Mouse (Mus musculus) ES-Bruce4 (cell line): ENCODE measurements around the gene Herc6. TPM values are rescaled to one million over a fixed set of nuclear protein-coding genes. Genes with fewer than 3 reads are reported as not detected.

Experiments used
- H3K27ac ChIP-seq: 2 replicates; pipeline ENCODE4 v1.5.1; 2012; ENCODE audit warnings: low read length, inconsistent platforms; ENCODE audit not compliant: insufficient read depth
- H3K27me3 ChIP-seq: 2 replicates; pipeline ENCODE4 v1.6.1; 2012; ENCODE audit warnings: mild to moderate bottlenecking, low read length, inconsistent platforms; ENCODE audit not compliant: control insufficient read depth, poor library complexity, insufficient read depth, severe bottlenecking
- H3K36me3 ChIP-seq: 2 replicates; pipeline ENCODE4 v1.6.1; 2012; ENCODE audit warnings: inconsistent platforms, mild to moderate bottlenecking, low read length, moderate library complexity; ENCODE audit not compliant: control insufficient read depth, poor library complexity, insufficient read depth, severe bottlenecking
- H3K4me1 ChIP-seq: one replicate; pipeline ENCODE4 v1.8.1; 2011; ENCODE audit warnings: low read length; ENCODE audit not compliant: control insufficient read depth, insufficient read depth
- H3K4me3 ChIP-seq: 2 replicates; pipeline ENCODE4 v1.5.1; 2011; ENCODE audit warnings: low read depth, mild to moderate bottlenecking, low read length
- H3K9ac ChIP-seq: 2 replicates; pipeline ENCODE4 v1.6.1; 2012; ENCODE audit warnings: low read depth, mild to moderate bottlenecking, inconsistent platforms; ENCODE audit not compliant: poor library complexity, severe bottlenecking
- H3K9me3 ChIP-seq: replicated peaks from 2 replicates; pipeline ENCODE4 v1.6.1; 2012; ENCODE audit warnings: mild to moderate bottlenecking, low read length, inconsistent platforms; ENCODE audit not compliant: control insufficient read depth, poor library complexity, insufficient read depth, severe bottlenecking
- CTCF ChIP-seq: IDR thresholded peaks from one replicate; pipeline ENCODE4 v1.8.1; 2011; ENCODE audit warnings: low read depth, low read length
- EP300 ChIP-seq: IDR thresholded peaks from 2 replicates; pipeline ENCODE4 v1.6.1; 2011; ENCODE audit warnings: low read depth, low read length; ENCODE audit not compliant: insufficient read depth
- POLR2A ChIP-seq: IDR thresholded peaks from one replicate; pipeline ENCODE4 v1.8.1; 2011; ENCODE audit warnings: low read length; ENCODE audit not compliant: insufficient read depth
- polyA plus RNA-seq: library from polyadenylated mRNA; stranded (reverse); fragments of >200 nt; gene quantifications from 2 replicates; pipeline ENCODE4 v1.2.4, GENCODE M21; 2011; ENCODE audit warnings: low read depth; ENCODE audit not compliant: missing spikeins, insufficient read depth, insufficient read length

Gene Herc6
- polyA plus RNA-seq, 1 experiment, result 4.8 TPM

- H3K9ac ChIP-seq, result no peak overlapping the region
- H3K27ac ChIP-seq, result no peak overlapping the region
- H3K36me3 ChIP-seq, result no peaks in the 10 kb centered on the region
- no peak overlapping the region for H3K4me3 ChIP-seq
- no peaks in the 10 kb centered on the region for H3K9me3 ChIP-seq
- no peak for TF ChIP-seq CTCF
- TF ChIP-seq EP300, result no peak
- no peak for TF ChIP-seq POLR2A
- no peaks in the 10 kb centered on the region for H3K4me1 ChIP-seq
- H3K27me3 ChIP-seq, result no peaks in the 10 kb centered on the region
Measured at GRCm38 (mm10) chr6:57647256-57647655, 66.5 kb downstream of the Herc6 start.

DNA sequence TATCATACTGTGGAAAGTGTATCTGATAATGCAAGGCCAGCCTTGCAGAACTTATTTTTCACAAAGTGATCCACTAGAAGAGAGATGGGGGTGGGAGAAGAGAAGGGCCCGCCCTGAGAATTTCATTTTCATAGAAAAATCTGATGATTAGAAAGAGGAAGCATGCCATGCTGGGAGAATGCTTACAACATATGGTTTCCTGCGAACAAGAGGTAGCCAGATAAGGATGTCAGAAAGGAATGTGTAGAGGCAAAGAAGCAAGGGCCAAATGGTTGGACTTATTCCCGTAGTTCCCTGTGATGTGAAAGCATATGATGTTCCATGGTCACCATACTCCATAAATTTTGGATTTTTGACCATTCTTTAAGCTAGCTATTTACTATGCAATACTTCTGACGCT is 80.5 kb downstream of the Herc6 start:
- no peak overlapping the region for H3K4me3 ChIP-seq
- H3K36me3 ChIP-seq, result no peaks in the 10 kb centered on the region
- H3K9me3 ChIP-seq, result no peaks in the 10 kb centered on the region
- H3K27ac ChIP-seq, result no peak overlapping the region
- H3K9ac ChIP-seq, result no peak overlapping the region
- no peaks in the 10 kb centered on the region for H3K4me1 ChIP-seq
- TF ChIP-seq POLR2A (no peak), CTCF (no peak), EP300 (no peak)
- no peaks in the 10 kb centered on the region for H3K27me3 ChIP-seq

- Histone ChIP-seq H3K9ac (no peak overlapping the region), H3K4me1 (no peaks in the 10 kb centered on the region), H3K27ac (no peak overlapping the region), H3K27me3 (no peaks in the 10 kb centered on the region), H3K9me3 (no peaks in the 10 kb centered on the region), H3K36me3 (no peaks in the 10 kb centered on the region), H3K4me3 (no peak overlapping the region)
- TF ChIP-seq POLR2A, result no peak
- no peak for TF ChIP-seq EP300
- TF ChIP-seq CTCF, result no peak
Measured at GRCm38 (mm10) chr6:57684156-57684555, 103.4 kb downstream of the Herc6 start.

GRCm38 (mm10) chr6:57691467-57692261 is 110.9 kb downstream of the Herc6 start, which contains the start of gene Pyurf:
Pyurf (minus strand) TSS chr6:57692078.
- 0 out of 2 replicates have a peak, but pooled peaks cover 2% of the 10 kb centered on the region for H3K36me3 ChIP-seq
- no peak for TF ChIP-seq EP300
- TF ChIP-seq CTCF, result no peak
- TF ChIP-seq POLR2A, result no peak
- peaks cover 3% of the 10 kb centered on the region; the same call in 1 of the 2 replicates for H3K9me3 ChIP-seq
- H3K27ac ChIP-seq, result peak within 1 kb of the TSS; percentile 52
- no peaks in the 10 kb centered on the region for H3K4me1 ChIP-seq
- peak within 1 kb of the TSS; percentile 92 for H3K4me3 ChIP-seq
- H3K9ac ChIP-seq, result peak within 1 kb of the TSS; percentile 89
- no peaks in the 10 kb centered on the region for H3K27me3 ChIP-seq

- no peak for TF ChIP-seq EP300
- no peak for TF ChIP-seq POLR2A
- TF ChIP-seq CTCF, result no peak
- Histone ChIP-seq H3K4me1 (no peaks in the 10 kb centered on the region), H3K36me3 (0 out of 2 replicates have a peak, but pooled peaks cover 2% of the 10 kb centered on the region), H3K4me3 (no peak overlapping the region), H3K27ac (no peak overlapping the region), H3K9ac (no peak overlapping the region), H3K9me3 (peaks cover 3% of the 10 kb centered on the region; the same call in 1 of the 2 replicates), H3K27me3 (no peaks in the 10 kb centered on the region)
Measured at GRCm38 (mm10) chr6:57693116-57693515, 112.3 kb downstream of the Herc6 start.

DNA sequence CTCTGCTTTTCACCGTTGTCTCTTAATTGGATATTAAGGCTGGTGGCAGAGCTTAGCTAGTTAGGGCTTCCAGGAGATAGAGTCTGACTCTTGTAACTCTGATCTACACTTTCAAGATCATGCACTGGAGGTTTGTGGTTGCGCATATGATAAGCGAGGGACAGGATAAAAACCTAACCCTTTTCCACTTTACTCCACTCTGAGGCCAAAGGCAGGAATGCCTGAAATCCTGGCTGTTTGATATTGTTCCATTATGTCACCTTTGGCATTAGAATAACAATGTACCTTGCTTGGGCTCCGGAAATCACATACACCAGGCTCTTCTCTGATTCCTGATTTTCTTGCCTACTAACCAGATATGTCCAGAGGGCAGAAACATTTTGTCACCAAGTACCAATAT is 120.9 kb downstream of the Herc6 start:
- H3K9ac ChIP-seq, result no peak overlapping the region
- H3K27ac ChIP-seq, result no peak overlapping the region
- no peak overlapping the region for H3K4me3 ChIP-seq
- no peaks in the 10 kb centered on the region for H3K4me1 ChIP-seq
- H3K9me3 ChIP-seq, result no peaks in the 10 kb centered on the region
- no peaks in the 10 kb centered on the region for H3K27me3 ChIP-seq
- TF ChIP-seq EP300 (no peak), POLR2A (no peak)
- H3K36me3 ChIP-seq, result no peaks in the 10 kb centered on the region
